Mouse (Mus musculus): ENCODE results near the gene Elk4. TPM values are rescaled to one million over a fixed set of nuclear protein-coding genes. Genes with fewer than 3 reads are reported as not detected.

Elk4 gene
- polyA plus RNA-seq, 1 experiment from 2014 or later: 11.0 TPM

GRCm38 (mm10) chr1:132007828-132008827, 721 bp downstream of the Elk4 start:
- peak; percentile 93 for ATAC-seq (ENCODE audit: low FRiP score)
- Histone ChIP-seq H3K36me3 (no peaks in the 10 kb centered on the region), H3K4me3 (peak overlapping the region; percentile 79), H3K27me3 (no peaks in the 10 kb centered on the region), H3K9ac (peak overlapping the region; percentile 92), H3K27ac (peak overlapping the region; percentile 98), H3K4me2 (peak overlapping the region; percentile 64), H3K9me3 (no peaks in the 10 kb centered on the region), H3K4me1 (replicated peaks) (peaks cover 22% of the 10 kb centered on the region)
- 1% methylated on average over 64 of the region's 72 CpGs for WGBS

GRCm38 (mm10) chr1:132008881-132009644, 1.7 kb downstream of the Elk4 start:
- Histone ChIP-seq H3K36me3 (no peaks in the 10 kb centered on the region), H3K4me2 (peak overlapping the region; percentile 64), H3K27ac (no peak overlapping the region), H3K27me3 (no peaks in the 10 kb centered on the region), H3K9me3 (no peaks in the 10 kb centered on the region), H3K4me1 (replicated peaks) (peaks cover 22% of the 10 kb centered on the region), H3K9ac (peak overlapping the region; percentile 92), H3K4me3 (peak overlapping the region; percentile 79)
- ATAC-seq (ENCODE audit: low FRiP score): no peak
- WGBS: 68% methylated on average over 8 of the region's 8 CpGs

- 87% methylated on average over 17 of the region's 17 CpGs for WGBS
Observed at GRCm38 (mm10) chr1:132010632-132011501, 3.5 kb downstream of the Elk4 start.

GRCm38 (mm10) chr1:132011785-132012184, 4.4 kb downstream of the Elk4 start:
- Histone ChIP-seq H3K9ac (no peak overlapping the region), H3K4me3 (no peak overlapping the region), H3K4me2 (no peak overlapping the region), H3K4me1 (replicated peaks) (peaks cover 18% of the 10 kb centered on the region), H3K27me3 (no peaks in the 10 kb centered on the region), H3K27ac (no peak overlapping the region), H3K9me3 (no peaks in the 10 kb centered on the region), H3K36me3 (peaks cover 12% of the 10 kb centered on the region)
- 80% methylated on average over 2 of the region's 2 CpGs for WGBS
- no peak for ATAC-seq (ENCODE audit: low FRiP score)

More at GRCm38 (mm10) chr1:132010632-132011501, 3.5 kb downstream of the Elk4 start:
- Histone ChIP-seq H3K4me1 (replicated peaks) (peaks cover 22% of the 10 kb centered on the region), H3K36me3 (peaks cover 11% of the 10 kb centered on the region), H3K27ac (no peak overlapping the region), H3K27me3 (no peaks in the 10 kb centered on the region), H3K9me3 (no peaks in the 10 kb centered on the region), H3K4me2 (no peak overlapping the region), H3K9ac (no peak overlapping the region), H3K4me3 (no peak overlapping the region)
- no peak for ATAC-seq (ENCODE audit: low FRiP score)

GRCm38 (mm10) chr1:132012861-132013260, 5.5 kb downstream of the Elk4 start:
- no peak for ATAC-seq (ENCODE audit: low FRiP score)
- H3K9me3 ChIP-seq: no peaks in the 10 kb centered on the region
- H3K4me2 ChIP-seq: no peak overlapping the region
- H3K9ac ChIP-seq: no peak overlapping the region
- peaks cover 16% of the 10 kb centered on the region for H3K4me1 ChIP-seq (replicated peaks)
- H3K27me3 ChIP-seq: no peaks in the 10 kb centered on the region
- no peak overlapping the region for H3K4me3 ChIP-seq
- H3K36me3 ChIP-seq: peaks cover 22% of the 10 kb centered on the region
- no peak overlapping the region for H3K27ac ChIP-seq
- 90% methylated on average over 8 of the region's 8 CpGs for WGBS

GRCm38 (mm10) chr1:132014800-132015199, 7.4 kb downstream of the Elk4 start:
- no peak overlapping the region for H3K9ac ChIP-seq
- H3K4me3 ChIP-seq: no peak overlapping the region
- no peak overlapping the region for H3K4me2 ChIP-seq
- no peak for ATAC-seq (ENCODE audit: low FRiP score)
- H3K9me3 ChIP-seq: no peaks in the 10 kb centered on the region
- H3K36me3 ChIP-seq: peaks cover 39% of the 10 kb centered on the region
- no peaks in the 10 kb centered on the region for H3K27me3 ChIP-seq
- H3K4me1 ChIP-seq (replicated peaks): peaks cover 3% of the 10 kb centered on the region
- no peak overlapping the region for H3K27ac ChIP-seq
- 92% methylated on average over 1 of the region's 1 CpGs for WGBS

GRCm38 (mm10) chr1:132016691-132017090, 9.3 kb downstream of the Elk4 start:
- Histone ChIP-seq H3K27me3 (no peaks in the 10 kb centered on the region), H3K9ac (no peak overlapping the region), H3K9me3 (no peaks in the 10 kb centered on the region), H3K4me1 (replicated peaks) (no peaks in the 10 kb centered on the region; the same call in 1 of the 2 replicates), H3K36me3 (peaks cover 54% of the 10 kb centered on the region), H3K4me3 (no peak overlapping the region), H3K4me2 (no peak overlapping the region), H3K27ac (no peak overlapping the region)
- no peak for ATAC-seq (ENCODE audit: low FRiP score)
- WGBS: 93% methylated on average over 1 of the region's 1 CpGs

- Histone ChIP-seq H3K4me3 (no peak overlapping the region), H3K36me3 (peaks cover 78% of the 10 kb centered on the region)
- 95% methylated on average over 7 of the region's 7 CpGs for WGBS
Observed at GRCm38 (mm10) chr1:132019876-132020275, 12.5 kb downstream of the Elk4 start.

GRCm38 (mm10) chr1:132022107-132022506, 14.7 kb downstream of the Elk4 start:
- Histone ChIP-seq H3K9ac (no peak overlapping the region), H3K4me3 (no peak overlapping the region), H3K27ac (no peak overlapping the region), H3K4me1 (replicated peaks) (no peaks in the 10 kb centered on the region), H3K4me2 (no peak overlapping the region), H3K27me3 (no peaks in the 10 kb centered on the region), H3K9me3 (no peaks in the 10 kb centered on the region), H3K36me3 (peaks cover 82% of the 10 kb centered on the region)
- no peak for ATAC-seq (ENCODE audit: low FRiP score)
- WGBS: 95% methylated on average over 3 of the region's 3 CpGs

More at GRCm38 (mm10) chr1:132019876-132020275, 12.5 kb downstream of the Elk4 start:
- Histone ChIP-seq H3K27me3 (no peaks in the 10 kb centered on the region), H3K9ac (no peak overlapping the region), H3K4me2 (no peak overlapping the region), H3K27ac (no peak overlapping the region), H3K4me1 (replicated peaks) (no peaks in the 10 kb centered on the region), H3K9me3 (no peaks in the 10 kb centered on the region)
- no peak for ATAC-seq (ENCODE audit: low FRiP score)

- no peaks in the 10 kb centered on the region for H3K27me3 ChIP-seq
- 86% methylated on average over 11 of the region's 11 CpGs for WGBS
- H3K36me3 ChIP-seq: peaks cover 83% of the 10 kb centered on the region
- H3K4me2 ChIP-seq: no peak overlapping the region
- no peak overlapping the region for H3K4me3 ChIP-seq
- no peak overlapping the region for H3K9ac ChIP-seq
- no peaks in the 10 kb centered on the region for H3K9me3 ChIP-seq
- H3K27ac ChIP-seq: no peak overlapping the region
- H3K4me1 ChIP-seq (replicated peaks): no peaks in the 10 kb centered on the region
- no peak for ATAC-seq (ENCODE audit: low FRiP score)
Observed at GRCm38 (mm10) chr1:132026925-132027646, 19.7 kb downstream of the Elk4 start.

- Histone ChIP-seq H3K27me3 (no peaks in the 10 kb centered on the region), H3K9me3 (no peaks in the 10 kb centered on the region), H3K9ac (no peak overlapping the region), H3K4me3 (no peak overlapping the region), H3K4me1 (replicated peaks) (no peaks in the 10 kb centered on the region), H3K27ac (no peak overlapping the region), H3K4me2 (no peak overlapping the region), H3K36me3 (peaks cover 80% of the 10 kb centered on the region)
- no peak for ATAC-seq (ENCODE audit: low FRiP score)
- 96% methylated on average over 5 of the region's 5 CpGs for WGBS
Observed at GRCm38 (mm10) chr1:132027978-132028377, 20.6 kb downstream of the Elk4 start.

Measured in hindbrain, embryonic 13.5 days (tissue).